Mouse (Mus musculus): Measurements from ENCODE around the gene Dnah10.
A peak's percentile ranks its signal among the peaks of the same experiment; 100 is the strongest.

GRCm38 (mm10) chr5:124761011-124761410, 36.1 kb downstream of the Dnah10 start:
- TF ChIP-seq USF1 (IDR thresholded peaks at IDR 0.05; ENCODE audit: low read depth): no peak
- no peak for TF ChIP-seq CEBPB (IDR thresholded peaks at IDR 0.05; ENCODE audit: low read depth)
- TF ChIP-seq CTCF (IDR thresholded peaks at IDR 0.05; ENCODE audit: control insufficient read depth, insufficient read depth, insufficient read length): peak; percentile 23
- no peak for TF ChIP-seq MAX (IDR thresholded peaks at IDR 0.05)
- TF ChIP-seq MYOD1 (IDR thresholded peaks at IDR 0.05; ENCODE audit: control insufficient read depth, insufficient read length, low read depth): no peak
- TF ChIP-seq FOSL1 (IDR thresholded peaks at IDR 0.05; ENCODE audit: insufficient read depth, low read length, poor library complexity, severe bottlenecking): no peak
